Mouse (Mus musculus): ENCODE results near the gene Spata32.
"Not testable (repeated sequence)": the region's sequence is repeated elsewhere in the genome, so short reads cannot be mapped to it uniquely, and the experiment has no call there.

Gene Spata32

GRCm38 (mm10) chr11:103246731-103247290 is 28.6 kb upstream of the Spata32 start:
- in situ Hi-C loops (cut with MboI, MseI), result no loop called here

GRCm38 (mm10) chr11:103246081-103246730 is 28.0 kb upstream of the Spata32 start:
- in situ Hi-C loops (cut with MboI, MseI), result no loop called here

GRCm38 (mm10) chr11:103244856-103245255 is 26.6 kb upstream of the Spata32 start:
- in situ Hi-C loops (cut with MboI, MseI), result no loop called here

GRCm38 (mm10) chr11:103240740-103241139 is 22.5 kb upstream of the Spata32 start:
- in situ Hi-C loops (cut with MboI, MseI), result no loop called here

GRCm38 (mm10) chr11:103237757-103238156 is 19.5 kb upstream of the Spata32 start:
- in situ Hi-C loops (cut with MboI, MseI), result loop anchor here (5.0 kb wide), 1 partner anchor 90 kb away; no protein-coding TSS in a partner anchor

- in situ Hi-C loops (cut with MboI, MseI), result loop anchor here (5.0 kb wide), 1 partner anchor 90 kb away; no protein-coding TSS in a partner anchor
These were observed 18.7 kb upstream of the Spata32 start for GRCm38 (mm10) chr11:103236903-103237302.

GRCm38 (mm10) chr11:103236431-103236830 is 18.2 kb upstream of the Spata32 start:
- in situ Hi-C loops (cut with MboI, MseI), result loop anchor here (5.0 kb wide), 1 partner anchor 91 kb away; no protein-coding TSS in a partner anchor

- in situ Hi-C loops (cut with MboI, MseI), result loop anchor here (5.0 kb wide), 1 partner anchor 92 kb away; no protein-coding TSS in a partner anchor
These were observed 17.5 kb upstream of the Spata32 start for GRCm38 (mm10) chr11:103235702-103236101.

- in situ Hi-C loops (cut with MboI, MseI), result no loop called here
These were observed 16.2 kb upstream of the Spata32 start for GRCm38 (mm10) chr11:103234447-103234846.

GRCm38 (mm10) chr11:103232966-103233365 is 14.7 kb upstream of the Spata32 start:
- in situ Hi-C loops (cut with MboI, MseI), result no loop called here

GRCm38 (mm10) chr11:103231367-103231766 is 13.1 kb upstream of the Spata32 start:
- in situ Hi-C loops (cut with MboI, MseI), result no loop called here

- in situ Hi-C loops (cut with MboI, MseI), result no loop called here
These were observed 12.4 kb upstream of the Spata32 start for GRCm38 (mm10) chr11:103230626-103231025.

GRCm38 (mm10) chr11:103229608-103230007 is 11.4 kb upstream of the Spata32 start:
- in situ Hi-C loops (cut with MboI, MseI), result no loop called here

- in situ Hi-C loops (cut with MboI, MseI), result no loop called here
These were observed 5.8 kb upstream of the Spata32 start for GRCm38 (mm10) chr11:103223951-103224456.

- in situ Hi-C loops (cut with MboI, MseI), result no loop called here
These were observed 5.2 kb upstream of the Spata32 start for GRCm38 (mm10) chr11:103223444-103223843.

- in situ Hi-C loops (cut with MboI, MseI), result not testable (repeated sequence)
These were observed 4.5 kb upstream of the Spata32 start for GRCm38 (mm10) chr11:103222718-103223117.

- in situ Hi-C loops (cut with MboI, MseI), result no loop called here
These were observed 3.2 kb upstream of the Spata32 start for GRCm38 (mm10) chr11:103221437-103221836.

GRCm38 (mm10) chr11:103219995-103220394 is 1.8 kb upstream of the Spata32 start:
- in situ Hi-C loops (cut with MboI, MseI), result no loop called here

GRCm38 (mm10) chr11:103219259-103219658 is 1.0 kb upstream of the Spata32 start:
- in situ Hi-C loops (cut with MboI, MseI), result no loop called here

- in situ Hi-C loops (cut with MboI, MseI), result no loop called here
These were observed 277 bp upstream of the Spata32 start for GRCm38 (mm10) chr11:103218517-103218901.

GRCm38 (mm10) chr11:103215355-103215754 is 2.9 kb downstream of the Spata32 start:
- in situ Hi-C loops (cut with MboI, MseI), result no loop called here

GRCm38 (mm10) chr11:103213712-103214111 is 4.5 kb downstream of the Spata32 start:
- in situ Hi-C loops (cut with MboI, MseI), result no loop called here

- in situ Hi-C loops (cut with MboI, MseI), result no loop called here
These were observed 7.9 kb downstream of the Spata32 start for GRCm38 (mm10) chr11:103210291-103210690.

Data from T-helper 2 cell (primary cell).